Mouse (Mus musculus): Measurements from ENCODE around the gene Dpf2. TPM values are rescaled to one million over a fixed set of nuclear protein-coding genes. Genes with fewer than 3 reads are reported as not detected.

Dpf2 gene
- polyA plus RNA-seq, 1 experiment from 2014 or later, result 245 TPM

DNA sequence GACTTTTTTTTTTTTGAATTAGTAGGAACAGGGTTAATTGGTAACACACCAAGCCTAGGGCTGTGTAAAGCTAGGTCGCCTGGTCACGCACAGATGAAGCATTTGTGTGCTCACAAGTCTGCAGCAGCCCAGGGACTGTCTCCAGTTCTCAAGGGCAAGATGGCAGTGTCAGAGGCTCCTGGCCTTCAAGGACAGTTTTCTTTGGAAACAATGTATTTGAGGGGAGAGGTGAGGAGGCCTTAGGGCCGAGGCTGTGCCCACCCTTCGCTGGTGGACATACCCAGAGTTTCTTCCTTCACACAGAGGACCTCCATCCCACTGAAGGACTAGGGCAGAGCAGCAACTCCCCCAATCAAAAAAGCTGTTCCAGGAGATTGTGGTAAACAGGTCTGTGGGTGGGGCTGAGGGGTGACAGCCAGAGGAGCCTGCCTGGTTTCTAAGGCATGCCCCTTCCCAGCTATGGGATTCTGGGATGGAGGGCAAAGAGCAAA, 65.5 kb downstream of the Dpf2 start:
- DNase-seq (ENCODE audit: low spot score), result no peak
- Histone ChIP-seq H3K4me3 (peak overlapping the region; percentile 49), H3K9me3 (replicated peaks) (no peaks in the 10 kb centered on the region), H3K36me3 (peaks cover 9% of the 10 kb centered on the region), H3K27me3 (ENCODE audit: low read depth, poor library complexity, severe bottlenecking) (no peaks in the 10 kb centered on the region), H3K27ac (replicated peaks) (peak overlapping the region; percentile 95), H3K4me1 (peaks cover 89% of the 10 kb centered on the region)
- WGBS, result 53% methylated on average over 4 of the region's 4 CpGs

DNA sequence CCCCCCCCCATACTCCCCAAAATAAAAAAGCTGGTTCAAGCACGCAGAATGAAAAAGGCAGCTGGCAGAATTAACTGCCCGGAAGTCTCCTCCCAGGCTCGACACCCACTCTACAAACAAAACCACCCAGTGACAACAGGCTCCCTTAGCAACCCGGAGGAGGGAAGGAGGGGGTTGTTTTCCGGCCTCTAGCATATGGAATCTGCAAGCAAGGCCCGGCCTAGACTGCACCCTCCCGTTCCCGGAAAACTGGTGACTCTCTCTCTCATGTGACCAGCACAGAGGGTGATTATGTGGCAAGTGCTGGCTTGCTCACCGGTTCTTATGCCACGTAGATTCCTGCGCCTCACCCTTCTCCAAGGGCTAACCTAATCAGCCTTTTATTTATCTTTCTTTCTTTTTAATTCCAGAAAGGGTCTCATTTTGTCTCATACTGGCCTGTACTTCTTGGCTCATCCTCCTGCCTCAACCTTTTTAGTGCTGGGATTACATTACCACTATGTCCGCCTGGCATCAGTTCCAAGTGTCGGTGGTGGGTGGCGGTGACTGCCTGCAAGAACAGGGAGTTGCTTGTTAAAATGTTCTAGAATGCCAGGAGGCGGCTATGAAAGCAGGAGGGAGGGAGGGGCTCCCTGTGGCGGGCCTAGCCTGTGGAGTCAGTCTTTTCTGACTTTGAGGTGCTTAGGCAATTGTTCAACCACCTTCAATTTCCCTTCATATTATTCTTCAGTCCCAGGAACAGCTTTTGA, 66.1 kb downstream of the Dpf2 start:
- Histone ChIP-seq H3K9me3 (replicated peaks) (no peaks in the 10 kb centered on the region), H3K27ac (replicated peaks) (peak overlapping the region; percentile 95), H3K4me3 (peak overlapping the region; percentile 49), H3K36me3 (peaks cover 3% of the 10 kb centered on the region), H3K27me3 (ENCODE audit: low read depth, poor library complexity, severe bottlenecking) (no peaks in the 10 kb centered on the region), H3K4me1 (peaks cover 93% of the 10 kb centered on the region)
- DNase-seq (ENCODE audit: low spot score), result peak; percentile 89
- WGBS, result 6% methylated on average over 16 of the region's 16 CpGs

Other genes starting within 250 kb of the Dpf2 start
- 22.3 and 22.9 TPM in 2 replicates for gene Sipa1, start 249.3 kb downstream of the Dpf2 start, polyA plus RNA-seq (2016; fragmentation: Nextera tagmentation; extraction: Ambion mirVana)
- 28.7 and 29.9 TPM in 2 replicates for gene Map3k11, start 224.3 kb downstream of the Dpf2 start, polyA plus RNA-seq (2016; fragmentation: Nextera tagmentation; extraction: Ambion mirVana)
- gene Pcnx3, start 224.1 kb downstream of the Dpf2 start, polyA plus RNA-seq (2016; fragmentation: Nextera tagmentation; extraction: Ambion mirVana), result 22.8 and 25.6 TPM in 2 replicates
- gene Kcnk7, start 208.6 kb downstream of the Dpf2 start, polyA plus RNA-seq (2016; fragmentation: Nextera tagmentation; extraction: Ambion mirVana), result 0.20 TPM in 1 of 2 replicates, not detected in the other
- gene Ehbp1l1, start 186.7 kb downstream of the Dpf2 start, polyA plus RNA-seq (2016; fragmentation: Nextera tagmentation; extraction: Ambion mirVana), result 9.3 and 9.5 TPM in 2 replicates
- 141 and 160 TPM in 2 replicates for gene Fam89b, start 183.4 kb downstream of the Dpf2 start, polyA plus RNA-seq (2016; fragmentation: Nextera tagmentation; extraction: Ambion mirVana)
- gene Ltbp3, start 172.1 kb downstream of the Dpf2 start, polyA plus RNA-seq (2016; fragmentation: Nextera tagmentation; extraction: Ambion mirVana), result 2.9 and 3.1 TPM in 2 replicates
- gene Scyl1, start 141.6 kb downstream of the Dpf2 start, polyA plus RNA-seq (2016; fragmentation: Nextera tagmentation; extraction: Ambion mirVana), result 68.3 and 71.3 TPM in 2 replicates
- gene Frmd8, start 37.7 kb downstream of the Dpf2 start, polyA plus RNA-seq (2016; fragmentation: Nextera tagmentation; extraction: Ambion mirVana), result 33.8 and 34.9 TPM in 2 replicates
- gene Slc25a45, start 35.2 kb downstream of the Dpf2 start, polyA plus RNA-seq (2016; fragmentation: Nextera tagmentation; extraction: Ambion mirVana), result 2.3 and 2.6 TPM in 2 replicates
- gene Tigd3, start 18.9 kb downstream of the Dpf2 start, polyA plus RNA-seq (2016; fragmentation: Nextera tagmentation; extraction: Ambion mirVana), result 9.5 and 10.8 TPM in 2 replicates
- 1.8 and 2.2 TPM in 2 replicates for gene Cdc42ep2, start 11.8 kb upstream of the Dpf2 start, polyA plus RNA-seq (2016; fragmentation: Nextera tagmentation; extraction: Ambion mirVana)
- 97.3 and 110 TPM in 2 replicates for gene Pola2, start 51.2 kb upstream of the Dpf2 start, polyA plus RNA-seq (2016; fragmentation: Nextera tagmentation; extraction: Ambion mirVana)
- gene Slc22a20, start 73.1 kb upstream of the Dpf2 start, polyA plus RNA-seq (2016; fragmentation: Nextera tagmentation; extraction: Ambion mirVana), result not detected in 2 replicates
- 4.1 and 4.3 TPM in 2 replicates for gene Capn1, start 102.9 kb upstream of the Dpf2 start, polyA plus RNA-seq (2016; fragmentation: Nextera tagmentation; extraction: Ambion mirVana)
- gene Syvn1, start 133.6 kb upstream of the Dpf2 start, polyA plus RNA-seq (2016; fragmentation: Nextera tagmentation; extraction: Ambion mirVana), result 35.0 and 35.8 TPM in 2 replicates
- gene Mrpl49, start 144.8 kb upstream of the Dpf2 start, polyA plus RNA-seq (2016; fragmentation: Nextera tagmentation; extraction: Ambion mirVana), result 85.3 and 88.4 TPM in 2 replicates
- gene Fau, start 144.8 kb upstream of the Dpf2 start, polyA plus RNA-seq (2016; fragmentation: Nextera tagmentation; extraction: Ambion mirVana), result 711 and 835 TPM in 2 replicates
- gene Znhit2, start 148.2 kb upstream of the Dpf2 start, polyA plus RNA-seq (2016; fragmentation: Nextera tagmentation; extraction: Ambion mirVana), result 36.6 and 37.2 TPM in 2 replicates
- gene Tm7sf2, start 155.4 kb upstream of the Dpf2 start, polyA plus RNA-seq (2016; fragmentation: Nextera tagmentation; extraction: Ambion mirVana), result 37.3 and 41.9 TPM in 2 replicates
- 68.0 and 77.3 TPM in 2 replicates for gene Vps51, start 164.2 kb upstream of the Dpf2 start, polyA plus RNA-seq (2016; fragmentation: Nextera tagmentation; extraction: Ambion mirVana)
- gene Tmem262, start 167.0 kb upstream of the Dpf2 start, polyA plus RNA-seq (2016; fragmentation: Nextera tagmentation; extraction: Ambion mirVana), result not detected in 2 replicates
- gene Gm28374, start 169.2 kb upstream of the Dpf2 start, polyA plus RNA-seq (2016; fragmentation: Nextera tagmentation; extraction: Ambion mirVana), result 2.4 and 3.1 TPM in 2 replicates
- gene Zfpl1, start 171.9 kb upstream of the Dpf2 start, polyA plus RNA-seq (2016; fragmentation: Nextera tagmentation; extraction: Ambion mirVana), result 76.1 and 85.2 TPM in 2 replicates
- gene Cdca5, start 172.0 kb upstream of the Dpf2 start, polyA plus RNA-seq (2016; fragmentation: Nextera tagmentation; extraction: Ambion mirVana), result 70.2 and 75.4 TPM in 2 replicates
- 0.42 and 0.51 TPM in 2 replicates for gene AC131692.1, start 181.4 kb upstream of the Dpf2 start, polyA plus RNA-seq (2016; fragmentation: Nextera tagmentation; extraction: Ambion mirVana)
- gene Naaladl1, start 192.8 kb upstream of the Dpf2 start, polyA plus RNA-seq (2016; fragmentation: Nextera tagmentation; extraction: Ambion mirVana), result 0.72 and 0.99 TPM in 2 replicates
- gene Sac3d1, start 205.6 kb upstream of the Dpf2 start, polyA plus RNA-seq (2016; fragmentation: Nextera tagmentation; extraction: Ambion mirVana), result 61.8 and 70.0 TPM in 2 replicates
- 24.0 and 28.9 TPM in 2 replicates for gene Snx15, start 215.3 kb upstream of the Dpf2 start, polyA plus RNA-seq (2016; fragmentation: Nextera tagmentation; extraction: Ambion mirVana)
- not detected in 2 replicates for gene Batf2, start 228.0 kb upstream of the Dpf2 start, polyA plus RNA-seq (2016; fragmentation: Nextera tagmentation; extraction: Ambion mirVana)
- gene Arl2, start 228.5 kb upstream of the Dpf2 start, polyA plus RNA-seq (2016; fragmentation: Nextera tagmentation; extraction: Ambion mirVana), result 118 and 124 TPM in 2 replicates